Mouse (Mus musculus): ENCODE measurements around the gene Arx.

Gene Arx

DNA sequence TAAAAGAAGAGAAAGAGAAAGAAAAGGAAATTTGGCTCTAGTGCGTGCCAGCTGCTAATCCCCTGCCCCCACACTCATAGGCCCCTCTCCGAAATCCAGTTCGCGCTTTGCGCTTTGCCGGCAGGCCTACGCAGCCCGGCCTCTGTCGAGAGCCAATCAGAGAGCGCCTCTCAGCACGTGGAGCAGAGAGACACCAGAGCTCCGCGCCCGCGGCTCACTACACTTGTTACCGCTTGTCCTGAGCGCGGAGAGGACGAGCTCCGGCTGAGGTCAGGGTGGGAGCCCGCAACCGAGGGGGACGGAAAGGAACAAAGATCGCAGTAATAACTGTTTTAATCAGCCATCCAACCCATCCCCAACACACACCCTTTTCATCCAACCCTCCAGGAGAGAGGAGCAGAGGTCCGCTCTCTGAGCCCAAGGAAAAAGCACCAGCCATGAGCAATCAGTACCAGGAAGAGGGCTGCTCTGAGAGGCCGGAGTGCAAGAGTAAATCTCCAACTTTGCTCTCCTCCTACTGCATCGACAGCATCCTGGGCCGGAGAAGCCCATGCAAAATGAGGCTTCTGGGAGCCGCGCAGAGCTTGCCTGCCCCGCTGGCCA is at the start of gene Arx:
Gene Arx, plus strand, starts transcription at position 155 of the 603 bp plus-strand sequence.
- in situ Hi-C loops (cut with MboI), result no loop called here

DNA sequence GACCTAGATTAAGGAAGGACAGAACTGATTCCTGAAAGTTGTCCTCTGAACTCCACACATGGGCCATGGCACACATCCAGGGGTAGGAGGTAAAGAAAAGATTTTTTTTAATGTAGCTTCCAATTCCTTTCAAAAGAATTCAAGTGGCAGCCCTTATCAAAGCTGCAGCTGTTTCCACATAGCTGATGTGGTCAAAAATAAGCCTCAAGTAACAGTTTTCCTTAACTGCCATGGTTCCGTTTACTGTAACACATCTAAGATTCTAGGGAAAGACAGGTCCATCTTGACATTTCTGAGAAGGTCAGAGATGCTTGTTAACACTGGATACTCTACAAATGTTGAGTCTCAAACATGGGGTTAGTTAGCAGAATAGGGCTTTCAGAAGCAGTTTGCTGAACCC is 34.9 kb upstream of the Arx start:
- in situ Hi-C loops (cut with MboI), result no loop called here

GRCm38 (mm10) chrX:93275689-93276088 is 10.6 kb upstream of the Arx start:
- in situ Hi-C loops (cut with MboI), result no loop called here

DNA sequence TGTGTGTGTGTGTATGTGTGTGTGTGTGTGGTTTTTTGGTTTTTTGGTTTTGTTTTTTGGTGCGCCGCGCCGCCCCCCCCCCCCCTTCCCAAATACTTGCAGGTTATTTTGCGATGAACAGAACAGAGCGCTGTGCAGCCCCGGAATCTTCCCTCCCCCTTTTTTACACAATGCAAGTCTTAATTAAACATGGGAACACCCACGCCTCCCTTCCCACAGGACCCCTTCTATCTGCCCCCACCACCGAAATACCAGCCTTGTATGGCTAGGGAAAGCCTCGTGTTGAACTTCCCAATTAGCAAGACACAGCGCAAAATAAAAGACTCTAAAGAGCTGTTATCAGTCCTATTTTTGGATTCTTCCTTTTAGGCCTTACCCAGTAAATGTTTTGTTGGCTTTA is 6.3 kb upstream of the Arx start:
- in situ Hi-C loops (cut with MboI), result no loop called here

GRCm38 (mm10) chrX:93281028-93281723 is 5.1 kb upstream of the Arx start:
- in situ Hi-C loops (cut with MboI), result no loop called here

DNA sequence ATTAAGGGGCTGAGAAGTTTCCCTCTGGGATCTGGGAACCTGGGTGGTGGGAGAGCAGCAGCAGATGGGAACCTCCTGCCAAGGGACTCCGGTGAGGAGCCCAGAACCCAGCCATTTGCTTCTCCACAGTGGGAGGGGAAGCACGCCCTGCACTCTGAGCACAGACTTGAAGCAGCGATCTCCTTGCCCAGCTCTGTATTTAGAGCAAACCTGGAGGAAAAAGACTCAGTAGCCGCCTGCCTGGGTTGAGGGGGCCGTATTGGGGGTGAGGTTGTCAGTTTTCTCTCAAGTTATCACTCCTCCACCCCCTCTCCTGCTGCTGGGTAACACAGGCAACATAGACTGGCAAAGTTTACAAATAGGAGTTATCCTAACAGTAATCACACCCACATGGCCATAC is 4.5 kb upstream of the Arx start:
- in situ Hi-C loops (cut with MboI), result no loop called here

DNA sequence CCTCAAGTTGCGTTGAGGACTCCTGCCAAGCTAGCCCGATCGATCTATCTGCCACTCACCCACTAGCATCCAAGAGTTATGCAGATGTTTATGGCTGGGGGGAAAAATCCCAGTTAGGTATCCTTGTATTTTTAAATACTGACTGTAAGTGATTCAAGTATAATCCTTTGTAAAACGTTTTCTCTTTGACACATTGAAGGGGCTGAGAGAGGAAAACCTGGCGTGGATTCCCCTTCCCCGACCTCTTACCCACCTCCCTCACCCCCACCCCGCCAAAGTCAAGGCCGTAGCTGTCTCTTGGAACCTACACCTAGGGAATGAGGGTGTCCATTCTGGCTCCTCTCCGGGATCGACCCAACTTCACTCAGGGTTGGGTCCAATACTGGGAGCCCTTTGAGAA is 1.2 kb upstream of the Arx start:
- in situ Hi-C loops (cut with MboI), result no loop called here

DNA sequence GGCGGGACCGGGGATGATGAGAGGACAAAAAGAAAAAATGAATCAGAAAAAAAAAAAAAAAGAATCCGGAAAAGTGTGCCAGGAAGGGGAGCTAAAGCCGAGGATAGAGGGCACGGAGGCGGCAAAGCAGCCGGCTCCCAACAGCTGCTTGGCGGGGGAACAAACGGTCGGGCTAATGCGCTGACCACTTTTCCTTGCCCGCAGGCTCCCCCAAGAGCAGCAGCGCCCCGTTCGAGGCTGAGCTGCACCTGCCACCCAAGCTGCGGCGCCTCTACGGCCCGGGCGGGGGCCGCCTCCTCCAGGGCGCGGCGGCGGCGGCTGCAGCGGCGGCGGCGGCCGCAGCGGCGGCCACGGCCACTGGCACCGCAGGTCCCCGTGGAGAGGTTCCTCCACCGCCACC is 2.1 kb downstream of the Arx start:
- in situ Hi-C loops (cut with MboI), result no loop called here

DNA sequence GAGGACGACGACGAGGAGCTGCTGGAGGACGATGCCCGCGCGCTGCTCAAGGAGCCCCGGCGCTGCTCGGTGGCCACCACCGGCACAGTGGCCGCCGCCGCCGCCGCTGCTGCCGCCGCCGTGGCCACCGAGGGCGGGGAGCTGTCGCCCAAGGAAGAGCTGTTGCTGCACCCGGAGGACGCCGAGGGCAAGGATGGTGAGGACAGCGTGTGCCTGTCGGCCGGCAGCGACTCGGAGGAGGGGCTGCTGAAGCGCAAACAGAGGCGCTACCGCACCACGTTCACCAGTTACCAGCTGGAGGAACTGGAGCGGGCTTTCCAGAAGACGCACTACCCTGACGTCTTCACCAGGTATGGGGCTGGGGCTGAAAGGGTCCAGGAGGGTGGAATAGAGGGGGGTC is 2.8 kb downstream of the Arx start:
- in situ Hi-C loops (cut with MboI), result no loop called here

DNA sequence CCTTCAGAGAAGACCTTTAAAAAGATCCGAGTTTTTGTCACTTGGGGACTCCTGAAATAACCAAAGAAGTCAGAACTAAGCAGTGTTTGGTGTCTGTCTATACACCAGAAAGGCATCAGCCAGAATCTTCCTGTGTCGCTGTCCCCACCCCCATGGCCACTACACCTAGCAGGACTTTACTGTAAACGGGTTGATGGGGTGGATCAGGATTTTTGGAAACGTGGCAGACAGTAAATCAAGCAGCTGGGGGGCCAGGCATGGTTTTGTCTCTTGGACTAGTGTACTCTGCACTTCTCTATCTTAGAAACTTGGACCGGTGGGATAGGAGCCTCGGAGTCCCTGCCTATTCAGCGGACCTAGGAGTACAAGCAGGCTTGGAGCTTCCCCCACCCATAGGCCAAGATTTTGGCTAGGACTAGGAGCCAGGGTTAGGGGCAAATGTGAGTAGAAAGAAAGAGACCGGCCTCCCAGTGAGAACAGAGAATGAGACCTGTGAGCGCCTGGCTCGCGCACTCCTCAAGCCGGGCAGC is 3.7 kb downstream of the Arx start:
- in situ Hi-C loops (cut with MboI), result no loop called here

GRCm38 (mm10) chrX:93292031-93292430 is 5.8 kb downstream of the Arx start:
- in situ Hi-C loops (cut with MboI), result no loop called here

DNA sequence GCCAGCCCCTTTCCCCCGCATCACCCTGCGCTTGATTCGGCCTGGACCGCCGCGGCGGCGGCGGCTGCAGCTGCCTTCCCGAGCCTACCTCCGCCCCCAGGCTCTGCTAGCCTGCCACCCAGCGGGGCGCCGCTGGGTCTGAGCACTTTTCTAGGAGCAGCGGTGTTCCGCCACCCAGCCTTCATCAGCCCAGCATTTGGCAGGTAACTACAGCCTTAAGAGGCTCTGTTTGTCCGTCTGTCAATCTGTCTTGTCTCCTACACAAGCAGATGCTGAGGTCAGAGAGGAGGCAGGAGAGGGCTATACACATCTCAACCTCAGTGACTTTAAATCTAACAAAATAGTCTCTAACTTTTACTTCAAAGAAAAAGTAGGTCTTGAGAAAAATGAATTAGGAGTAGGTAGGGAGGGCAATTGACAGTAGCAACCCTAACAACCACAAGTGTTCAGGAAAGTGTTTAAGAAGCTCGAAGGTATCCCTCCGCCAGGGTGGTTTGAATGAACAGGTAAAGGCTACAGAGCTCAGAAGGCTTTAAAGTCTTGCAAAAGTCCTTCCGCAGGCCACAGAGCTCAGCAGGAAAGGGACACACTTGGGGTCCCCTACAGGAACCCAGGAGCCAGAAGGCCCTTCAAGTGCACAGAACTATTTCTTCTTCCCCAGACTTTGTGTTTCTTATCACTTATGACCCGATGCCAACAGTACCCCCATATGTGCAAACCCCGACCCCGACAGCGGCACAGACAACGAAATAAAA is 8.7 kb downstream of the Arx start:
- in situ Hi-C loops (cut with MboI), result no loop called here

- in situ Hi-C loops (cut with MboI), result no loop called here
Observed at GRCm38 (mm10) chrX:93295819-93296218, 9.6 kb downstream of the Arx start.

GRCm38 (mm10) chrX:93297001-93297441 is 10.8 kb downstream of the Arx start:
- in situ Hi-C loops (cut with MboI), result no loop called here

DNA sequence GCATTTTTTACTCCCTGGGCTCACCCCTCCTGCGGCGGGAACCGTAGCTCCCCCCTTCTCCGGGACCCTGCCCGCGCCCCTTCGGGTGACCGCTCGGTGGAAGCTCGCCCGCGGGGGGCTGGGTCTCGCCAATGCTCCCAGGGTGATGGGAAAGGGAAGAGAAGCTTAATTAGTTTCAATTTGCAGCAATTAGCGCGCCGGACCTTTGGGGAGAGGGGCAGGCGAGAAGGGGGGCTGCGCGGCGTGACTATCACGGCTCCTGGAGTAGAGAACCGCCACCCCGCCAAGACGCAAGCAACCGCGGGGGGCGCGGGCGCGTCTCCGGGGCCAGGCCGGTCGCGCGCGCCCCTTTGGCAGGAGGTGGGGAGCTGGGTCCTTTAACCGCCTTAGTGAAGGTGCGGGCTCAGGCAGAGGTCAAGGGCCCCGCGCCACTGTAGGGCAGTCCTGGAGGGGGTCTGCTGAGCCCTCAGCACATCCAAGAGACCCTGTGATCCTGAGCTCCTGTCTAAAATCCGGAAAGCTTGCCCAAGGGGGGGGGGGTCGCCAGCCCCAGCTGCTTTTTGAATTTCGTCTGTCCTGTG is 12.9 kb downstream of the Arx start:
- in situ Hi-C loops (cut with MboI), result no loop called here

DNA sequence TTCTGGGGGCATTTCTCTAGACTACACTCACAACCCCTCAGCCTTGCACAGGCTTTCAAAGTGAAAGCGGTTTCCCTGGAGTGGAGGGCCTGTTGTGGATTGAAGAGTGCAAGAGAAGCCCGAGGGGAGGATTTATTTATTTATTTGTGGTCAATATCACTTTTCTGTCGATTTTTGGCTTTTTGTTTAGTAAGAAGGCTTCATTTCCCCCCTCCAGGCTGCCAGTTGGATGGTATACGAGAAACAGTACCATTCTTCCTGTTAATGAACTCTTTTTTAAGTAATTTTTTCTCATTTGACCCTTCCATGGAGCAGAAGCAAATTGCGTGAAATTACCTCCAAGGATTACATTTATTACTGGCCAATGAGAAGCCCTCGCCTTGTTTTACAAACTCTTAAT is 13.5 kb downstream of the Arx start:
- in situ Hi-C loops (cut with MboI), result no loop called here

GRCm38 (mm10) chrX:93300183-93300815 is 14.1 kb downstream of the Arx start:
- in situ Hi-C loops (cut with MboI), result no loop called here

DNA sequence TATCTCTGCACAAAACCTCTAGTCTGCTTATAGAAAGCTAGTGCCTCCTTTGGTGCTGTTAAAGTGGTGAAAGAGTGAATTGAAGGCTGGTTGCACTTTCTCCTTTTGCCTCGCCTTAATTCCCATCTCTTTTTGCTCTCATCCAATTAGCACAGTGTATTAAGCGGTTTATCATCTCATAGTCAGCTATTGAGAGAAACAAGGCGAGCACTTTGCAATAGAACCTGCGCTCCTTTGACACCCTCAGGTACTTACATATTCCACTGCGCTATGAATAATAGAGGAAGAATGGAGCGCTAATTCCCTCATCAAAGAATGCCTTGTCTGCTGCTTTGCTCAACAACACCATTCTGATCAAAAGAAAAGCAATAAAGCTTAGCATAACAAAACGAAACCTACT is 15.6 kb downstream of the Arx start:
- in situ Hi-C loops (cut with MboI), result no loop called here

DNA sequence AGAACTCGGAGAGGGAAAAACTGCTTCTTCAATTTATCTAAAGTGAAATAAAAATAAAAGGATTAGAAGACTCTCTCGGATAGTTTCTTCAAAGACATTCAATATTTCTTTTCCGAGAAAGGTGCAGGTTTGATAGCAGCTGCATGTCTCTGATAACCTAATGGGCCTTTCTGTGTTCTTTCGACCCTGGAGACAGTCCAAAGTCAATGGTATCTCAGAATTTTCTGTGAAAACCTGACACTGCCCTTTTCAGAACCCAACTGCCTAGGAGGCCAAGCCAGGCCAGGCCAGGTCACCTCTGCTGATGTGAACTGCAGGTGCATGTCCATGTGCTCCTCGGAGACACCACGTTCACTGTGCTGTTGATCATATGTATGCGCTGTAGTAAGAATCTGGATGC is 19.5 kb downstream of the Arx start:
- in situ Hi-C loops (cut with MboI), result no loop called here

GRCm38 (mm10) chrX:93317577-93317976 is 31.3 kb downstream of the Arx start:
- in situ Hi-C loops (cut with MboI), result no loop called here

- in situ Hi-C loops (cut with MboI), result no loop called here
Observed at GRCm38 (mm10) chrX:93319979-93320378, 33.7 kb downstream of the Arx start.

GRCm38 (mm10) chrX:93321336-93321735 is 35.1 kb downstream of the Arx start:
- in situ Hi-C loops (cut with MboI), result no loop called here

Data from mature B cell (primary cell).